Mouse (Mus musculus): ENCODE measurements around the gene Znrf2. TPM values are rescaled to one million over a fixed set of nuclear protein-coding genes. Genes with fewer than 3 reads are reported as not detected.

The Znrf2 gene
- total and polyA plus RNA-seq, 3 experiments: 16.0 to 26.9 (median 18.3) TPM

GRCm38 (mm10) chr6:54794372-54794771, 22.3 kb upstream of the Znrf2 start:
- dilution Hi-C loops (cut with MboI; ENCODE audit: extremely low pct_ligation_motif_present, extremely low pct_unique_long_range_greater_than_20kb, low sequenced_read_pairs): no loop called here
- no peaks in the 10 kb centered on the region for H3K79me2 ChIP-seq (replicated peaks; ENCODE audit: control insufficient read depth, extremely low read depth, insufficient read depth, poor library complexity, severe bottlenecking)
- DNase-seq (ENCODE audit: extremely low read depth): no peak

GRCm38 (mm10) chr6:54794991-54795390, 21.7 kb upstream of the Znrf2 start:
- peaks cover 4% of the 10 kb centered on the region in 2 experiments; a peak in 2 of 4 replicates for H3K4me1 ChIP-seq (ENCODE audit: control insufficient read depth in 1 of 2, insufficient read depth in 2 of 2)
- dilution Hi-C loops (cut with MboI; ENCODE audit: extremely low pct_ligation_motif_present, extremely low pct_unique_long_range_greater_than_20kb, low sequenced_read_pairs): no loop called here
- in situ Hi-C loops (cut with MboI; ENCODE audit: low pct_ligation_motif_present, low pct_unique_long_range_greater_than_20kb, low sequenced_read_pairs): no loop called here
- H3K36me3 ChIP-seq (replicated peaks in 1 of 2; ENCODE audit: control insufficient read depth in 1 of 2, insufficient read depth in 1 of 2, low read length in 1 of 2): no peaks in the 10 kb centered on the region
- H3K9me3 ChIP-seq (replicated peaks; ENCODE audit: low read length): peaks cover 10% of the 10 kb centered on the region
- DNase-seq (ENCODE audit: extremely low read depth): no peak
- H3K79me2 ChIP-seq (replicated peaks; ENCODE audit: control insufficient read depth, extremely low read depth, insufficient read depth, poor library complexity, severe bottlenecking): no peaks in the 10 kb centered on the region
- H3K27ac ChIP-seq (ENCODE audit: insufficient read depth, low read depth): no peak overlapping the region
- TF ChIP-seq ZNF384 (IDR thresholded peaks at IDR 0.05; ENCODE audit: low read depth, low read length) (no peak), USF2 (conservative IDR thresholded peaks at IDR 0.05; ENCODE audit: low read depth, low read length) (no peak), ETS1 (conservative IDR thresholded peaks at IDR 0.05; ENCODE audit: low read depth, low read length) (no peak)
- H3K4me2 ChIP-seq (ENCODE audit: insufficient read depth, low read depth, poor library complexity, severe bottlenecking): no peak overlapping the region
- no peak overlapping the region for H3K4me3 ChIP-seq (replicated peaks in 1 of 3; ENCODE audit: low read depth in 2 of 3, low read length in 2 of 3, poor library complexity in 1 of 3)
- no peaks in the 10 kb centered on the region for H3K27me3 ChIP-seq (replicated peaks)
- H3K9ac ChIP-seq (ENCODE audit: insufficient read depth, low read depth): no peak overlapping the region

More at GRCm38 (mm10) chr6:54794372-54794771, 22.3 kb upstream of the Znrf2 start:
- no peaks in the 10 kb centered on the region for H3K27me3 ChIP-seq (replicated peaks)
- in situ Hi-C loops (cut with MboI; ENCODE audit: low pct_ligation_motif_present, low pct_unique_long_range_greater_than_20kb, low sequenced_read_pairs): no loop called here
- peaks cover 4% of the 10 kb centered on the region in 2 experiments; a peak in 2 of 4 replicates for H3K4me1 ChIP-seq (ENCODE audit: control insufficient read depth in 1 of 2, insufficient read depth in 2 of 2)
- peak in 1 of 2 experiments; percentile 24; a peak in 2 of 4 replicates for TF ChIP-seq CTCF (conservative IDR thresholded peaks at IDR 0.05 in 1 of 2, IDR thresholded peaks at IDR 0.05 in 1 of 2; ENCODE audit: low read depth in 2 of 2, low read length in 2 of 2)
- no peak; the same call in 1 of the 2 replicates for TF ChIP-seq RAD21 (IDR thresholded peaks at IDR 0.05; ENCODE audit: low read depth, low read length)
- peaks cover 10% of the 10 kb centered on the region for H3K9me3 ChIP-seq (replicated peaks; ENCODE audit: low read length)
- no peak overlapping the region for H3K27ac ChIP-seq (ENCODE audit: insufficient read depth, low read depth)
- no peaks in the 10 kb centered on the region for H3K36me3 ChIP-seq (replicated peaks in 1 of 2; ENCODE audit: control insufficient read depth in 1 of 2, insufficient read depth in 1 of 2, low read length in 1 of 2)
- H3K4me2 ChIP-seq (ENCODE audit: insufficient read depth, low read depth, poor library complexity, severe bottlenecking): no peak overlapping the region
- H3K9ac ChIP-seq (ENCODE audit: insufficient read depth, low read depth): no peak overlapping the region
- no peak overlapping the region for H3K4me3 ChIP-seq (replicated peaks in 1 of 3; ENCODE audit: low read depth in 2 of 3, low read length in 2 of 3, poor library complexity in 1 of 3)

DNA sequence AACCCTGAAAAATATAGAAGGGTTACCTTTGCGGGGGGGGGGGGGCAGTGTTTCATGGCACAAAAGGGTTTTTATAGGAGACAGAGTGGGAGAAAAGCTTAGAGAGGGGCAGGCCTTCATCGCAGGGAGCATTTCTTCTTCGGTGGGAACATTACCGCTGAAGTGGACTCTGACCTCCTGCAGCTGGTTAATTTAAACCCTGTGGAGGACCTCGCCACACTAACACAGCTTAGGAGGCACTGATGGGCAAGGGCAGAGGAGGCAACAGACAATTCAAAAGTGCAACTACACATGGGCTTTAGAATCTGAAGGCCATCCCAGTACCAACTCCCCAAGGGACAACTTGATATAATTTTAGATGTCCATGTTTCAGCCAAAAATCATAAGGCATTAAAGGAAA, 20.7 kb upstream of the Znrf2 start:
- DNase-seq (ENCODE audit: extremely low read depth): no peak
- in situ Hi-C loops (cut with MboI; ENCODE audit: low pct_ligation_motif_present, low pct_unique_long_range_greater_than_20kb, low sequenced_read_pairs): no loop called here
- Histone ChIP-seq H3K4me2 (ENCODE audit: insufficient read depth, low read depth, poor library complexity, severe bottlenecking) (no peak overlapping the region), H3K4me3 (replicated peaks in 1 of 3; ENCODE audit: low read depth in 2 of 3, low read length in 2 of 3, poor library complexity in 1 of 3) (no peak overlapping the region), H3K27ac (ENCODE audit: insufficient read depth, low read depth) (no peak overlapping the region), H3K27me3 (replicated peaks) (no peaks in the 10 kb centered on the region), H3K36me3 (replicated peaks in 1 of 2; ENCODE audit: control insufficient read depth in 1 of 2, insufficient read depth in 1 of 2, low read length in 1 of 2) (no peaks in the 10 kb centered on the region), H3K79me2 (replicated peaks; ENCODE audit: control insufficient read depth, extremely low read depth, insufficient read depth, poor library complexity, severe bottlenecking) (no peaks in the 10 kb centered on the region), H3K9me3 (replicated peaks; ENCODE audit: low read length) (peaks cover 10% of the 10 kb centered on the region), H3K9ac (ENCODE audit: insufficient read depth, low read depth) (no peak overlapping the region), H3K4me1 (ENCODE audit: control insufficient read depth in 1 of 2, insufficient read depth in 2 of 2) (peaks cover 4% of the 10 kb centered on the region in 2 experiments; a peak in 2 of 4 replicates)
- dilution Hi-C loops (cut with MboI; ENCODE audit: extremely low pct_ligation_motif_present, extremely low pct_unique_long_range_greater_than_20kb, low sequenced_read_pairs): no loop called here
- no peak for TF ChIP-seq POLR2AphosphoS2 (IDR thresholded peaks at IDR 0.05; ENCODE audit: low read depth, low read length)
- no peak for TF ChIP-seq MAX (IDR thresholded peaks at IDR 0.05; ENCODE audit: low read length)
- TF ChIP-seq ZKSCAN1 (IDR thresholded peaks at IDR 0.05; ENCODE audit: borderline replicate concordance, low read depth, low read length): no peak
- TF ChIP-seq NRF1 (IDR thresholded peaks at IDR 0.05; ENCODE audit: low read depth, low read length): no peak
- TF ChIP-seq UBTF (IDR thresholded peaks at IDR 0.05; ENCODE audit: low read depth, low read length): no peak
- no peak for TF ChIP-seq MEF2A (IDR thresholded peaks at IDR 0.05; ENCODE audit: borderline replicate concordance, low read depth, low read length)
- TF ChIP-seq NELFE (IDR thresholded peaks at IDR 0.05; ENCODE audit: low read depth, low read length): no peak
- TF ChIP-seq ELF1 (IDR thresholded peaks at IDR 0.05; ENCODE audit: low read depth, low read length): no peak
- no peak for TF ChIP-seq CHD2 (IDR thresholded peaks at IDR 0.05; ENCODE audit: low read length)
- no peak for TF ChIP-seq USF2 (conservative IDR thresholded peaks at IDR 0.05; ENCODE audit: low read depth, low read length)
- no peak for TF ChIP-seq TCF12 (IDR thresholded peaks at IDR 0.05; ENCODE audit: low read depth, low read length)
- TF ChIP-seq KAT2A (IDR thresholded peaks at IDR 0.05; ENCODE audit: insufficient replicate concordance, low read length): no peak
- TF ChIP-seq ETS1 (conservative IDR thresholded peaks at IDR 0.05; ENCODE audit: low read depth, low read length): no peak
- TF ChIP-seq GABPA (IDR thresholded peaks at IDR 0.05; ENCODE audit: insufficient replicate concordance, low read depth, low read length): no peak
- TF ChIP-seq MYC (IDR thresholded peaks at IDR 0.05; ENCODE audit: low read depth, low read length): no peak
- no peak for TF ChIP-seq TBP (conservative IDR thresholded peaks at IDR 0.05; ENCODE audit: low read depth, low read length)
- no peak for TF ChIP-seq PAX5 (IDR thresholded peaks at IDR 0.05; ENCODE audit: low read length)

All from CH12.LX (cell line).